Mouse (Mus musculus) erythroblast, embryonic 14.5 days (primary cell): Measurements from ENCODE around the gene Slc35b4.

Experiments
- GATA1 ChIP-seq: IDR thresholded peaks from 2 replicates; pipeline ENCODE4 v1.6.1; 2012; ENCODE audit warnings: low read length, inconsistent platforms, mixed read lengths
- TAL1 ChIP-seq: IDR thresholded peaks from 3 replicates; pipeline ENCODE4 v1.6.1; 2012; ENCODE audit warnings: low read length, inconsistent platforms, mixed read lengths

DNA sequence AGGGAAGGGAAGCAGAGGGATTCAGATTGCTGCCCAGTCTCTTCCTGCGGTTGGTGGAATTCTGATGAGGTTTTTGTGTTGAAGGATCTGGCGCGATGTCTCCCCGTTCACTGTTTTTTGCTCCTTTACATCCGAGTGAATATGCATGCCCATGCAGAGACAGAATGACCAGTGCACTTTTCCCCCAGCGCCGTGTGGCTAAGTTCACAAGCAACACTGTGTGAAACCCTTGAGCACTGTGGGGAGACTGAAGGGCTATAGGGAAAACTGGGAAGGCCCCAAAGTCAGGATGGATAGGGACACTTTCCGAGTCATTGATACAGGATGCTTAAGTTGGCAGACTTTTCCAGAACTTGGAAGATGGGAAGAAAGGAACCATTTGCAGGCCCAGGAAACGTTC is 44.5 kb downstream of the Slc35b4 start:
- TF ChIP-seq GATA1, result no peak
- no peak for TF ChIP-seq TAL1
